Mouse (Mus musculus) small intestine, adult 2 months (tissue): Measurements from ENCODE around the gene Gna11.

Experiments used
- CTCF ChIP-seq: fragments of 200-500 bp; IDR thresholded peaks from 2 replicates; pipeline ENCODE4 v1.5.1; 2012; ENCODE audit warnings: low read depth, mild to moderate bottlenecking, control low read depth, inconsistent platforms, low read length, moderate library complexity, mixed read lengths; ENCODE audit not compliant: insufficient replicate concordance, insufficient read length; ENCODE audit errors: extremely low read depth
- POLR2A ChIP-seq: fragments of 200-500 bp; IDR thresholded peaks from 2 replicates; pipeline ENCODE4 v1.6.1; 2012; ENCODE audit warnings: low read depth, mild to moderate bottlenecking, control low read depth, inconsistent platforms, low read length, moderate library complexity

GRCm38 (mm10) chr10:81481605-81482532 is 63.1 kb downstream of the Gna11 start:
- TF ChIP-seq POLR2A, result no peak
- TF ChIP-seq CTCF, result no peak
